Mouse (Mus musculus): ENCODE data around the gene Asl.
A peak's percentile ranks its signal among the peaks of the same experiment; 100 is the strongest.

DNA sequence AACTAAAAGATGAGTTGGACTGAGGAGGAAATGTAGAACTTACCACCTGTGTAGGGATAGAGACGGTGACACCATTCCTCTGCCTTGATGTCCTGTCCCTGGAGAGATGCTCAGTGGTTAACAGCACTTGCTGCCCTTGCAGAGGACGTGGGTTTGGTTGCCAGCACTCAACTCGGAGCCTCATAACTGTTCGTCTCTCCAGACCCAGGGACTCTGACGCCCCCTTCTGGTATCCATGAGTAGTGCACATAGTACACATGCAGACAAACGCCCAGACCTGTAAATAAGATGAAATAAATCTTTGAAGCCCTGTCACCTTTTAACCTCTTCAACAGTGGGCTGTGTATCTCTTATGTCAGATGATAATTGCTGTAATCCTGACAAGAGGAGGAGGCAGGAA lies 18.0 kb upstream of the Asl start:
- TF ChIP-seq MYB (IDR thresholded peaks at IDR 0.05; ENCODE audit: low read depth, low read length), result no peak
- TF ChIP-seq GATA1 (IDR thresholded peaks at IDR 0.05; ENCODE audit: low read depth, low read length), result no peak
- no peak for TF ChIP-seq SIN3A (IDR thresholded peaks at IDR 0.05; ENCODE audit: low read length)
- TF ChIP-seq CTCF (IDR thresholded peaks at IDR 0.05 in 2 of 3, conservative IDR thresholded peaks at IDR 0.05 in 1 of 3; ENCODE audit: control insufficient read depth in 1 of 3, insufficient read depth in 1 of 3, low read depth in 2 of 3, low read length in 3 of 3, poor library complexity in 1 of 3, severe bottlenecking in 1 of 3), result peak; percentile 63 to 80 (median 68)
- TF ChIP-seq POLR2AphosphoS2 (IDR thresholded peaks at IDR 0.05; ENCODE audit: low read length), result no peak
- no peak for TF ChIP-seq KAT2A (conservative IDR thresholded peaks at IDR 0.05; ENCODE audit: low read depth, low read length)
- no peak for TF ChIP-seq POLR2A (IDR thresholded peaks at IDR 0.05; ENCODE audit: control insufficient read depth in 1 of 2, insufficient read depth in 1 of 2, low read depth in 1 of 2, low read length in 2 of 2, poor library complexity in 1 of 2)
- no peak for TF ChIP-seq BHLHE40 (IDR thresholded peaks at IDR 0.05; ENCODE audit: borderline replicate concordance, low read depth, low read length)
